Mouse (Mus musculus): ENCODE measurements around the gene Grtp1.
"Not testable (repeated sequence)": the region's sequence is repeated elsewhere in the genome, so short reads cannot be mapped to it uniquely, and the experiment has no call there.

The Grtp1 gene

DNA sequence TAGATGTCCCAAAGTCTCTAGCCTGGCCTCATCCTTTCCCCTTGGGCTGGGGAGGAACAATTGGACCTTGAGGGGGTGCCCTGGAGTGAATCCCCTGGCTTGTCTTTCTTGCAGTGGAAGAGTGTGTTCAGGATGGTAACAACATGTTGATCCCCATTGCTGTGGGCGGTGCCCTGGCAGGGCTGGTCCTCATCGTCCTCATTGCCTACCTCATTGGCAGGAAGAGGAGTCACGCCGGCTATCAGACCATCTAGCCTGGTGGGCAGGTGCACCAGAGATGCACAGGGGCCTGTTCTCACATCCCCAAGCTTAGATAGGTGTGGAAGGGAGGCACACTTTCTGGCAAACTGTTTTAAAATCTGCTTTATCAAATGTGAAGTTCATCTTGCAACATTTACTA is 26.1 kb downstream of the Grtp1 start:
- no peak for DNase-seq

DNA sequence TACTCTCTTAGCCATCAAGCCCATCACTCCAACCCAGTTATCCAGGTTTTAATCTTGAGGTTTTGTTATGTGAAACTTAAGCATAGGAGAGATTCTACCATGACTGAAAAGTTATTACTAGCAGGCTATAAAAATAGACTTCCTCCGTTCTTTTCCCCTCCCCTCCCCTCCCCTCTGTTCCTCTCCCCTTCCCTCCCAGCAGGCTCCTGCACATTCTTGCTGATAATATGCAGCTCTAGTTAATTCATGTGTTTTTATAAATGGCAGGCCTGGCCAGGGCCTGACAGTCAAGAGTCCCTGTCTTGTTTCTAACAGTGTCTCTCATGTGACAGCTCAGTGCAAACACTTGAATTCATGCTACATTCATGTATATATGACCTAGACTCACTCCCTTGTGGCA is 29.9 kb downstream of the Grtp1 start:
- no peak for DNase-seq

DNA sequence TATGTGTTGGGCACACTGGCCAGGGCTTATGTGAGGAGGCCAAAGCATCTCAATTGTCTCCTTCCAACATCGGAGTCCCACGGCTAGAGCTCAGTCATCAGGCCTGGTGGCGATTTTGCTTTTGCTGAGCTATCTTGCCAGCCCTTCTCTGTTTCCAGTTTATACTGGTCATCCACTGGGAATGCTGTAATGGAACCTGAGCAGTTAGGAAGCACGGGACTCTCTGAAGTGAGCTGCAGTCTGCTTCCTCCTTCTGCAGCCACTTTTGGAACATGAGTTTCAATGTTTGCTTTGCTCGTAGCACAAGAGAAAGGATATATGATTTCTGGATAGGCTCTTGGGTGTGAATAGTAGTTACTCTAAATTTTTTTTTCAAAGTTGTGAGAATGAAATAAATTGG is 36.1 kb downstream of the Grtp1 start:
- no peak for DNase-seq

DNA sequence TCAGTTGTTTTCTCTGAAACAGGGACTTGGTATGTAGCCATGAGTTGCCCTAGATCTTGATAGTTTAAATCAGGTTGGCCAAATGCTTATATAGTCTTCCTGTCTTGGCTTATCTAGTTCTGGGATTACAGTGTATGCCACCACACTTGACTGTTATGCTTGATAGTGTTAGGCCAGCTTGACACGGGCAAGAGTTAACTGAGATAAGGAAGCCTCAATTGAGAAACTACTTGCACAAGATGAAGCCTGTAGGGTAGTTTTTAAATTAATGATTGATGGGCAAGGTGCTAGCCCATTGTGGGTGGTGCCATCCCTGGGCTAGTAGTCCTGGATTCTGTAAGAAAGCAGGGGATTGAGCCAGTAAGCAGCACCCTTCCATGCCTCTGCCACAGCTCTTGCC is 36.9 kb downstream of the Grtp1 start:
- no peak for DNase-seq

DNA sequence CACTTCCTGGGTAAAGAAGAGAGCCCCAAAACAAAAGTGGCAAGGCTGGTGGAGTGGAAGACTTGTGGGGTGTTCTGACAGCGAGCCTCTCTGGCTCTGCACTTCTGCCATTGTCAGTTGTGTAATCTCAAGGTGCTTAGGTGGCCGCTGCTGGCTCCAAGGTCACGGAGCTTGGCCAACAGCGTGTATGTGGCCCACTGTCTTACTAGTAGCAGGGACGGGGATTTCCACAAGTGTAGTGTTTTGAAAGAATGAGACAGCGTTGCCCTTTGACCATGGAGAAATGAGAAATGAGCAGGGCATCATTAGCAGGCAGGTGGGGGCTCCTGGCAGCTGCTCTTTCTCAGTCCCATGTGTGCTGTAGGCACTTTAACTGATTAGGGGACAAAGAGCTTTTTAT is 38.3 kb downstream of the Grtp1 start:
- DNase-seq, result no peak

DNA sequence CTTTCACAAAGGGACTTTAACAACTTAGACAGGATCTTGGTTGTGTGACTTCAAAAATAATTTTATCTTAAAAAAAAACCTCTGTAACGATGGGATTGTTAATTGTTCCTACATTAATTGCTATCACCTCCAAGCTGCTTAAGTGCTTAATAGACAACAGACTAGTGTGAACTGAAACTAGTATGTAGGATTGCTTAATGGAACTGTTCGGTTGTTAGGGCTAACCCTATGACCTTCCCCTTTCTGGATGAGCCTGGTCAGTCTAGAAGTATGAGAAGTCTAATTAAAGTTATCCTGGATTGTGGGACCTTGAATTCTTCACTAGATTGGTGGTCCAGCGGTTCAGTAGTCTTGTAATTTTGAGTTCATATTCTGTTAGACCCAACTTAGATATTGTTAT is 39.7 kb downstream of the Grtp1 start:
- no peak for DNase-seq

DNA sequence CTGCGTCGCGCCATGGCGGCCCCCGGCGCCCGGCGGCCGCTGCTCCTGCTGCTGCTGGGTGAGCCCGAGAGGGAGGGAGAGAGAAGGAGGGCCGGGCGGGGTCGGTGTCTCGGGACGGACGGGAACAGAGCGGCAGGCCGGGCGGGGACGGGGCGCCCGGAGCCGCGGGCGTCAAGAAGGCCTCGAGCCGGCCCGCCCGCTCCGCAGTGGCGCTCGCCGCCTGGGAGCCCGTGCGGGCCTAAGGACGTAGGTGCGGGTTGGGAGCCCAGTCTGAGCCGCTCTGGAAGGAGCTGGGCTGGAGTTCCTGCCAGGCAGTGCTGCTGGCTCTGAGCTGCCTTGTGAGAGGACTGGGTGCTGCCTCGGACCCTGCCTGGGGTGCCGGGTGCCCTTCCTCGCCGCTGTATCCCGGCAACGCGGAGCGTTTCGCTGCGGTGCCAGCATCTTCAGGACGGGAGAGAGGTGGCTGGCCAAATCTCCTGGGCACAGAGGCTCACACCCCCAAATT is 41.0 kb downstream of the Grtp1 start:
- DNase-seq, result peak; percentile 96

DNA sequence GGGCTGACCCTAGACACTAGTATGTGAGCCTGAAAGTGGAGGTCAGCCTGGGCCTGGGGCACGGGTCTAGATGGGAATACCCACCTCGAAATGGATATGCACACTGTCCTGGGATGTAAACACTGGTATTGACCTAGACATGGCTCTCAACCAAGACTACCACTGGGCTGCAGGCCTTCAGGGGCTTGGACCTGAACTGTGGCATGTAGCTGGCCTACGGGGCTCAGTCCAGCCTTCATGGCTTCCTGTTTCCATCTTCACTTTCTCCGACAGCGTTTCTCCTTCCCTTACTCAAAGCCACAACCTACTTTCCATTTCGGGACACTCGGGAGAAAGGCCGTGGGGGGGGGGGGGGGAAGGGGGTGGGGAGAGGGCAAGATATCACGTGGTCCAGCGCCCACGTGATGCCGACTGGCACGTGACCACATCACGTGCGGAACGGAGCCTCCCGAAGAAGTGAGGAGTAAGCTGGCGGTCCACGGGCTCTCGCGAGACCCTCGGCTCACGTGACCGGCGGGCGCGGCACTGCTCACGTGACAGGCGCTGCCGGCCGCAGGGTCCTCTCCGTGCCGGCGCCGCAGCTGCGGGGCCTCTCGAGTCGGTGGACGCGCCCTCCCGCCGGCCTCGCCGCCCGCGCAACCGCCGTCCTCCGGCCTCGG is 41.6 kb downstream of the Grtp1 start, which contains the start of gene Lamp1:
Lamp1 (plus strand) TSS at position 444 of the 659 bp plus-strand sequence.
- DNase-seq, result peak; percentile 100

DNA sequence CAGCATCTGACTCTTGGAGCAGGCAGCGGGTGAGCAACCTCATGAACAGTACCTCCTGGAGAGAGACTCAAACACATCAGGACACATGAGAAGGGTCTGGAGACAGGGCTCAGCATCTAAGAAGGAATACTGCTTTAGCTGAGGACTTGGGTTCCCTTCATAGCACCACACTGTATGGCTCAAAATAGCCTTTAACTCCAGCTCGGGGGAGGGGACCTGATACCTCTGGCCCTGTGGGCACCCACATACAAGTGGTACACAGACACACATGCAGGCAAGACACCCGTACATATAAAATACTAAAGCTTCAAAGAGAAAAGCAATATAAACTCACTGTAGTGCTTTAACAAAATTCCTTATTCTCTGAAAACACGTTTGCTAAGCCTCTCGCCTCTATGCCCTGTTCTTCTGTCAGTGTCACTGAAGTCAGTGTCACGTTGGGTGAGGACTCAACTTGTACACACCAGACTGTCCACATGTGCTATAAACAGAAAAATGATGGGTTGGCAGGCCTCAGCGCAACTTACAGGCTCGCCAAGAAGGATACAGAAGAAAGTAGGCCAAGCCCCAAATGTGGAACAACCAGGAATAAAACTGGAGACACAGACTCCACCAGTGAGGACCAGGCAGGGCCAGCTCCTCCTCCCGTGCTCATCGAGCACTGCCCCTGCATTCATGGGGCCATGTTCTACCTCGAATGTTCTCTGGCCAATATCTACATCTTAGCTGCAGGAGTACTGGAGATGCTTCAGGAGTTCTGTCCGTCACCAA is 43.9 kb downstream of the Grtp1 start:
- DNase-seq, result peak; percentile 92

DNA sequence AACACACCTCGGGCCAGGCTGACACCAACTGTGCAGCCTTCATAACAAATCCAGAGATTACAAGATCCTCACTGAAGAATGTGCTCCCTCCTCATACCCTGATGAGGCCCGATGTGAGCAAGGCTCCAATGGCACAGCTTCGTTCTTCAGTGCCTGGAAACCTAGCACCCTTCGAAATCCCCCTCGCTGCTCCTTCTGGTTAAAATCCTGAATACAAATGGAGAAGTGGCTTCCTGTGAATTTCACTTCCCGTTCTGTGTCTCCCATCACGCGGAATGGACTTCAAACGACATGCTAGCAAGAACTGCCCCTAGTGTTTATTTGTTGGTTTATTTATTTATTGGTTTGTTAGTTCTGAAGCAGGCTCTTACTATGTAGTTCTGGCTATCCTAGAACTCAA is 45.1 kb downstream of the Grtp1 start:
- no peak for DNase-seq

DNA sequence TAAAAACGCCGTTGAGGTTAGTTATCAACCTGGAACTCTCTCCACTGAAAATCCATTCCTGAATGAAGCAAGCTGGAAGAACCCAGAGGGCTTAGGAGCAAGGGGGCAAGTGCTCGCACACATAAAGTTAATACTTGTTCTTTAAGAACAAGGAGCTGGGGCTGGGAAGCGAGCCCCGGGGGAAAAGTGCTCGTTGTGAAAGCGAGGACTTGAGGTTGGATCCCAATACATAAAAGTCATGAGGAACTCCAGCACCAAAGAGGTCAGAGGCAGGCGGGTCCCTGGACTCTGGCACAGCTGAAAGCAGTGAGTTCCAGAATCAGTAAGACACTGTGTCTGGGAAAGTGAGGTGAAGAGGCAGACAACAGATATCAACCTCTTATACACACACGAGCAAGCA is 46.3 kb downstream of the Grtp1 start:
- DNase-seq, result no peak

DNA sequence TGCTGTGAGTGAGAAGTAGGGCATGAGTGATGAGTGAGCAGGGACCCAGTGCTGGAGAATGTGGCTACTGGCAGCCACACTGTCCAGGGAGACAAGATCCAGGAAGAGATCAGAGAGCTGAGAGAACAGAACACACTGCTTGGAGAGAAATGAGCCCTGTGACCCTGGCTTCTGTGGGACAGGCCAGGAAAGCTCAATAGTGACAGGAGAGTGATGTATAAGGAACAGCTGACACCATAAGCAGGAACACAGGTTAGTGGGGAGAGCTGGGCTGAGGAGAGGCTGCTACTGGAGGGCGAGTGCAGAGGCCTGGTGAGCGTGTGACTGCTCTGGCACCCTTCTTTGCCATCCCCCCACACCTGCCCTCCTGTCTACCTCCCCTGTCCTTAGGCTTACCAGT is 49.5 kb downstream of the Grtp1 start:
- no peak for DNase-seq

DNA sequence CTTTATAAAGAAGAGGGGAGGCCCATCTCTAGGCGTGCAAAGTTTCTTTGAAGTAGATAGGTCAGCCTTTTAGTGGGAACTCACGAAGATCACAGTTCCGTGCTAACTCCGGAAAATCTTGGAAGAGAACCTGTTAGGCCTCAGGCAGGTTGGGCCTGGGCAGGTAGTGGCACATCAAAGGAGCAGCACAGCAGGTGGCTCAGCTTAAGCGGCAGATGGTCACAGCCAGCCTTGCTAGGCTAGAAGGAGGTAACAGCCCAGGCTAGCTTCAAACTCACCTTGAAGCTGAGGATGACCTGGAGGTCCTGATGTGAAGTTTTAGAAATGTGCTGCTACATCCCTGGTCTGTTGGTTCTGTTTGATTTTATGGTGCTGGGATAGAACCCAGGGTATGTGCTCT is 50.6 kb downstream of the Grtp1 start:
- DNase-seq, result no peak

DNA sequence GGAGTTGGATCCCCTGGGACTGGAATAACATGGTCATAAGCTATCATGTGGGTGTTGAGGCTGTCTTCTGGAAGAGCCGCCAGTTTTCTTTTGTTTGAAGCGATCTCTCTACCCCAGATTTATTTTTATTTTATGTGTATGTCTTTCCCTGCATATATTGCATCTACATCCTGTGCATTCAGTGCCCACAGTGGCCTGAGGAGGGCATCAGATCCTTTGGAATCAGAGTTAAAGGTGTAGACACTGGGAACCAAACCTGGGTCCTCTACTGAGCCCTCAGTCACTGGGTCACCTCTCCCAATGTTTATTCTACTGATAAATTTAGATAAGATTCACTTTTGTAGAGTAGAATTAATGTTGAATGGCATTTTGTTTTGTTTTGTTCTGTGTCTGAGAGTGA is 51.1 kb downstream of the Grtp1 start:
- DNase-seq, result no peak

DNA sequence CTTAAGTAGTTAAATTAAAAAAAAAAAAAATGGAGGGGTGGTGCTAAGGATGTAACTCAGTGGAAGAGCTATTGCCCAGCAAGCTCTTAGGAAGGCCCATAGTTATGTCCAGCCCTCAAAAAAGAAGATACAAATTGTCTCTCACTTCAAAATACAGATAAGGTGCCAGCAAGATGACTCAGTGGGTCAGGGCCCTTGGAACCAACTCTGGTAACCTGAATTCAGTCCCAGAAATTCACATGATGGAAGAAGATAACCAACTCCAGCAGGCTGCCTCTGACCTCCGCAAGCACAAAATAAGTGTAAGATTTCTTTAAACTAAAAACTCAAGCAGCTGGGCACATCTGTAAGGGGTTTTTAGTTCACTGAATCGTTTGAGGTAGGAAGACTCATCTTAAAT is 51.9 kb downstream of the Grtp1 start:
- no peak for DNase-seq

DNA sequence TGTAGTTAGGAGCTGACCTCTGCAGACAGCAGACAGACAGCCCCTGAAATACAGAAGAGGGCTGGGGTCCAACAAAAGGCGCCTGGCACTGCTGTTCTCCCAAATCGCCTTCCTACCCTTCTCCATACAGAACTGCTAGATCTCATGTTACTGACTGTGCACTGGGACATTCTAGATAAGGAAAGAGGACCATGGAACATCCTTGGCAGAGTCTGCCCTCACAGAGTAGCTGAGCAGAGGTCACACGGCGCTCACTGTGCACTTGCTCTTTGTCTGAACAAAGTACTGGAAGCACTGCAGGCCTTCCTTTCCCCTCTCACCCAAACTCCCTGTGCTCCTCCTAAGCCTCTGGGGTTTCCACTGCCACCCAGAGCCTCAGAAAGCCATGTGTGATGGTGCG is 58.7 kb downstream of the Grtp1 start:
- no peak for DNase-seq

DNA sequence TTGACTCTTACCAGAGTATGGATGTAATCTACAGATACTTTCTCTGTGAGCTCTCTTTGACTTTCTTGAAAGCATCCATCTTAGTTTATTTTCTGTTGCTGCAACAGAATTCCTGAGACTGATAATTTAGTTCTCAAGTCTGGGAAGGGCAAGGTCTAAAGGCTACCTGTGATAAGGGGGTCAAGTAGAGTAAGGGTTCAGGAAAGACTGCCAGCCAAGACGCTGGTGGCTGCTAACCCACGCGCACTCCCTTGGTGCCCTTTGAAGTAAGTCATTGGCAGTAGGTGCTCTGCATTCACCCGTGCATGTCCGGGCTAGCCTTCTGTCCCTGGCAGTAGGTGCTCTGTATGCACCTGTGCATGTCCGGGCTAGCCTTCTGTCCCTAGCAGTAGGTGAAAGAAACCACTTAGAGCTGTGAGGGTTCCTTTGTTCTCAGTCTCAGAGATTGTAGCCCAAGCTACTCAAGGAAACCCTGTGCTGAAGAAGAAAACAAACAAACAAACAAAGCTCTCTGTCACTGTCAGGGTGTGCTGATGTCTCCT is 60.7 kb downstream of the Grtp1 start:
- no peak for DNase-seq

DNA sequence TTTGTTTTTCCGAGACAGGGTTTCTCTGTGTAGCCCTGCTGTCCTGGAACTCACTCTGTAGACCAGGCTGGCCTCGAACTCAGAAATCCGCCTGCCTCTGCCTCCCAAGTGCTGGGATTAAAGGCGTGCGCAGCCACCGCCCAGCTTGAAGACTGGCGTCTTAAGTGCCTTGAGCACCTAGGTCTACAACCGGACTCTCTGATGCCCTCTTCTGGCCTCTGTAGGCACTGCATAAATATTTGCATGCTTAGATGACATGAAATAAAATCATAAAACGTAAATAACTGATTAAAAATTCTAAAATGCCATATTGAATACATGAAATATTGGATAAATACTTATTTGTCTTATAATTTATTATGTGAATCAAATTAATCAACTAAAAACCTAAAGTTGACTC is 68.2 kb downstream of the Grtp1 start:
- DNase-seq, result not testable (repeated sequence)

DNA sequence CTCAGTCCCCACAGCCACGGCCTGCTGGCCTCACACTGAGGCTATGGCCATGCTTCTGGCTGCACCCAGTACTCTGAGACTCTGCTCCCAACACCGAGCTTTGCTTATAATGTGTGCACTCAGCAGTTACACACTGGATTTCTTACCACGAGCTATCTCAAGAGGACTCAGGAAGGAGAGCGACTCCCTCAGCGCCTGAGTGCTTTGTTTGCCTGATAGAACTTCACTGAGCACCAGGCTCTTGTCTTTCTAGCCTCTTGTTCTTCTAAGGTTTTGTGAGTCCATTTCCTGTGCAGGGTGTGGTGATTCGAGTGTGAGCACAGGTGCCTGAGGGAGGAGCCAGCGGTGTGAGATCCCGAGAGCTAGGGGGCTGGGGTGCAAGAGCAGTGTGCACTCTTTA is 75.5 kb downstream of the Grtp1 start:
- DNase-seq, result no peak

DNA sequence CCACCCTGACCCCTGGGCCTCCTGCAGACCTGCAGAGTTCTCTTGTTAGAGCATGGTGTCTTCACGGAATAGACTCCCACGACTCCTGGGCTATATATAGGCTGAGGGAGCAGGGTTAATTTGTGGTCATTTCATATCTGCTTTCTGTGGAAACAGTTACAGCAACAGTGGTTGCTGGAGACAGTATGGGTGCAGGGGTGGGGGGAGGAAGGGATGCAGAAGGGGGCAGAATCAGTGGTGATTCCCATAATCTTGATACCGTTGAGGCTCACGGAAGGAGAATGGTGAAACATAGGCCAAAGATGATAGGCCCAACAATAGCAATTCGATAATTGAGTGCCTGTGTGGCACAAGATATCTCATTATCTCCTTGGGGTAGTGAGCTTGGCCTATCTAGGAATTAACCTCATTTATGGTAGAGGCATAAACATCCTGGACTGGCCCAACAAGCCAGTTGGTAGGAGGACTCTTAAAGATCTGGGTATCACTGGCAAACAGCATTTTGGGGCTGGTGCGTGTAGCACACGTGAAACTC is 77.5 kb downstream of the Grtp1 start:
- DNase-seq, result no peak

Measured in heart, adult 11 months (tissue).